Mouse (Mus musculus): ENCODE measurements around the gene Cyb561. TPM values are rescaled to one million over a fixed set of nuclear protein-coding genes. Genes with fewer than 3 reads are reported as not detected.

The Cyb561 gene
- total RNA-seq (2021) = 10 to 100 TPM; 47.8 to 50.0 TPM

DNA sequence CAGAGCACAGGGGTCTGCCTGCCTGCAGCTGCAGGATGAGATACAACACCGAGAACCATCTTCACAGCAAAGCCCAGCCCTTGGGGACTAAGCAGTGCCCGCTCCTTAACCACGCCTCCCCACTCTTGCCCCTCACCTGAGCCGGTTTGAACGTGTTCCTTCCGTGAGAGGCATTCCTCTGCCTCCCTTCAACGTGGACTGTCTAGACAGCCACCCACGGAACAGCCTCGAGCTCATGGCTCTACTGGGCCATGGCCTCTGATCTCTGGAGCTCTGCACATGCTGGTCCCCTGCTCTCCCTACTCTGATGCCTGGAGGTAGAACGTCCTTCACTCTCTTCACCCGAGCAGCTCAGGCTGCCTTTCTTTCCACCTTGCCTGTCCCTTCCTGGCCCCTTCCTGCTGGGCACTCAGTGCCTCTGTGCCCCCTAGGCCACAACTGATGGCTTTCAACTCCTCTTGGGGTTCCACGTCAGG lies at the start of gene Cyb561:
Gene Cyb561 (minus strand): TSS at position 426 of the 476 bp plus-strand sequence.
- DNase-seq = no peak

DNA sequence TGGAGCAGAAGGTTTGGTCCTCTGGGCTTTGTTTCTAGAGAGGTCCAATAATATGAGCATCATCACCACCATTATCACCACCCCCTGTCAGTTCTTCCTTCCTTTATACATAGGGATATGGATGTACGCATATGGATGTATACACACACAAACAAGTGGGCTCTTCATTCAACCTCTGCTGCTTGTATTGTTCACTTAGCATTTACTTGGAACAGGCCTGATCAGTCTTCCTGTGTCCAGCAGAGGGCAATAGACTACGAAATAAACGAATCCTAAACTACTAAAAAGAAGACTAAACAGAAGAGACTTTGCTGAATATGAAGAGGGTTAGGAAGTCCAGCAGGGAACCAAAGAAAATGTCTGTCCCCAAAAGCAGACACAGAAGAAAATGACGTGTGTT lies 48.6 kb upstream of the Cyb561 start:
- DNase-seq = no peak

DNA sequence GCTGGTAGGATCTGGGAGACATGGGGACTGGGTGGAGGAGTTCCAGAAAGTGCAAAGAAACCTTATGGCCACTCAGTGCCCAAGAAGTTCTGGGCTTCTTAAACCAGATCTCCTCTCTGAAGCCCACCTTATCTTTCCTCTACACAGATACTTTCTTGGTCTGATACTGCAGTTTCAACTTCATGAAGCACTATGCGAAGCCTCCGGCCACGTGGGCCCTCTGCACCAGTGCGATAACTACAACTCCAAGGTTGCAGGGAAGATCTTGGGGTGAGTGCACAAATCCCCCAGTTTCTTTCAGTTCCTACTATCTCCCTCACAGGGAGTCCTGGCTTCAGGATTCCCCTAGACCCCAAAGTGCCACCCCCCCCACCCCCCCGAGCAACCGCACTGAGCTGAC lies 46.9 kb upstream of the Cyb561 start:
- DNase-seq = no peak

DNA sequence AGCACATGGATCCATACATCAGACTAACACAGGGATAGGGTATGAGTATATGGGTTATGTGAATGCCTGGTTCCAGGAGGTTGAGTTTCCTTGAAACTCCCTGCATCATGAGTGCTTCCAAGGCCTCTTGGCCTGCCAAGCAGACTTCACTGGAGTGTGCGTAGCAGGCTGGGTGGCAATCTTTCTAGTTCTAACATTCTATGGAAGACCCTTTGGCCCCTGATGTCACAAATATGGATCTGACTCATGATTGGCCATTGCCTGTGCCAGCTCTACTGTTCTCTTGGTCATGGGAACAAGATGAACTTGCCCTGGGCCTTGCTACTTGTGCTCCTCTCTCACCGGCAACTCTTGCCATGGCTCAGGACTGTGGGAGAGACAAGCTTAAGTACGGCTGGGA lies 41.2 kb upstream of the Cyb561 start, which contains the start of gene Ace3:
Gene Ace3 (plus strand): TSS at position 301 of the 400 bp plus-strand sequence.
- DNase-seq = no peak

- no peak for DNase-seq
Measured at GRCm38 (mm10) chr11:105990231-105990630, 37.1 kb upstream of the Cyb561 start.

- no peak for DNase-seq
Measured at GRCm38 (mm10) chr11:105989446-105989845, 36.3 kb upstream of the Cyb561 start.

DNA sequence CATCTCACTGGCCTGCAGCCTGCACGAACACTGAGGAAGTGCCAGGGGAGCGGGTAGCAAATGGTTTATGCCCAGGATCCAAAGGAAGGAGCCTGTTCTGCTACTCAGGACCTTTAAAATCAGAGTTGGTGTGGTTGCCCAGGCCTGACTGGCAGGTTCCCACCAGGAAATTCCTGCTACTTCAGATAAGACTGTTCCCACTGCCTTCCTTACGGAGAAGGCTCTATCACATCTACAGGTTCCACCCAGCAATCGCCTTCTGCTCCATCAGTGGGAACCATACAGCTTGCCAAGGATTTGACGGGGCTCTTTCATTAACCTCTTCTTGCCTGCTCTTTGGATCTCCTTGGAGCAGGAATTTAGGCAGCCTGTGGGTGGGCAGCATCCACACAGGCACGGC lies 34.3 kb upstream of the Cyb561 start:
- DNase-seq = no peak

DNA sequence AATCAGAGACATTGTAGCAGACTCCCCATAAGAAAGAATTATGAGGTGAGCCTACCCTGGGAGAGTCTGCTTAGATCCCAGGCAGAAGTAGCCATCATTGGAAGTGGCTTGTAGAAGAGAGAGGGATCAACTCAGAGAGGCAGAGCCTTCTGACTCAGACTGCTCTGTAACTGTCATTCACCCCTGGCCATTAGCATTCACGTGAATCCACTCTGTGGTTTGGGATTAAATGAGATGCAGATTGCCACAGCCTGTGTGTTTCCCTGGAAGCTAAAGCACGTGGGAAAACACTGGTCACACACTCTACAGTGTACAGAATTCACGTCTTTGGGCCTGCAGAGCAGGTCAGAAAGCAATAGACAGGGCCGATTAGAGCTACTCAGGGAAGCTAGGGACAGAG lies 31.3 kb upstream of the Cyb561 start:
- no peak for DNase-seq

DNA sequence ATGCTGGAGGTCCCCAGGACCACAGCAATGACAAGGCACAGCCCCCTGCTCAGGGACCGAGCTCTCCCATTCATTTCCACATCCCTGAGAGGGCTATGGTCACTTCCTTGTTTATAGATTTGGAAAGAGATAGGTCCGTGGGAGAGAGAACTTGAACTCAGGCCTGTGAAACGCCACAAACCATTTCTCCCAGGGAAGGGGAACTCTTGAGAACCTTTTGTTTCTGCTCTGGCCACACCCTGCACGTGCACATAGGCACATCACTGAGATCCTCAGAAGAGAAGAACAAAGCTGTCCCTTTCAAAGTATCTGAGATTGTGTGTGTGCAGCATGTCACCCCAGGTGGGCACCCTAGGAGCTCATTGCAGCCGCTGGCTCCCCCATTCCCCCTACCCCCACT lies 25.5 kb upstream of the Cyb561 start:
- no peak for DNase-seq

DNA sequence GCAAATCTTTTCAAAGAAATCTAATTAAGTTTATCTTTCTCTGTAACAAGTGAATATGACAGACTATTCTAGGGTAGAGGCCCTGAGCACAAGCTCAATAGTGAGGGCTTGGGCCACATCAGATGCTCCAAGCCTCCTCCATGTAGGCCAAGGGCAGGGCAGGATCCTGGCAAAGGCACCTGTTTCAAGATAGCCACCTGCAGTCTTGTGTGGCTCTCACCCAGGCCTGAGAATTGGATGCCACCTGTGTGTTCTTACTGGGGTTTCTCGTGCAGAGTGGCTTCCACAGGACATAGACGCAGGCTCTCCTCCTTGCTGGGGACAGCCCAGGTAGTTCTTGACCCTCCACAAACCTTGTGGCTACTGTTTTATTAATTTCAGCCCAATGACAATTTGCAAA lies 25.1 kb upstream of the Cyb561 start:
- no peak for DNase-seq

DNA sequence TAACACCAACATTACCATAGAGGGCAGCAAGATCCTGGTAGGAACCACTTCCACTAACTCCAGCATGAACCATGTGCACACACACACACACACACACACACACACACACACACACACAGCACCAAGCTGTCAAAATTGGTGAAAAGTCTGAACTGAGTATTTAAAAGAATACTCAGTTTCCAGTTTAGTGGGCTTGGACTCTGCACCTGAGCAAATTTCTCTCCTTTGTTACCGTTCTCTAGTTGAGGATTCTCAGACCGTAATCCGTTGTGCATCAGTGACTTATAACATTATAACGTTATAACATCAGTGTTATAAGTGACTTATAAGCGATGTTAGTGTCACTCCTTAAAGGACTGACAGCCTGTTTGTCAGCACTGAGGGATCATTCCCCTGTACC lies 22.5 kb upstream of the Cyb561 start:
- DNase-seq = no peak

DNA sequence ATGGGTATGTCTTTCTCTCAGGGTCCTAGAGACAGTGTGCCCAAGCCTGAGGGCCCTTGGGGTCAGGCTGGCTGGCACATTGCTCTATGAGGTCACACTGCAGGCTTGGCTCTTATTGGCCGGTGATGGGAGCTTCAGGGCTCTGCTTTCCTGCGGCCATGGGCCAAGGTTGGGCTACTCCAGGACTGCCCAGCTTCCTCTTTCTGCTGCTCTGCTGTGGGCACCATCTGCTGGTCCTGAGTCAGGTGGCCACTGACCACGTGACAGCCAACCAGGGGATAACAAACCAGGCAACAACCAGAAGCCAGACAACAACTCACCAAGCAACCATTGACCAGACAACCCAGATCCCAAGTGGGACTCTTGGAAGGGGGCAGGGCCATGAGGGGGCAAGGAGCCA lies 21.9 kb upstream of the Cyb561 start:
- DNase-seq = no peak

- DNase-seq = no peak
Measured at GRCm38 (mm10) chr11:105974593-105974992, 21.5 kb upstream of the Cyb561 start.

DNA sequence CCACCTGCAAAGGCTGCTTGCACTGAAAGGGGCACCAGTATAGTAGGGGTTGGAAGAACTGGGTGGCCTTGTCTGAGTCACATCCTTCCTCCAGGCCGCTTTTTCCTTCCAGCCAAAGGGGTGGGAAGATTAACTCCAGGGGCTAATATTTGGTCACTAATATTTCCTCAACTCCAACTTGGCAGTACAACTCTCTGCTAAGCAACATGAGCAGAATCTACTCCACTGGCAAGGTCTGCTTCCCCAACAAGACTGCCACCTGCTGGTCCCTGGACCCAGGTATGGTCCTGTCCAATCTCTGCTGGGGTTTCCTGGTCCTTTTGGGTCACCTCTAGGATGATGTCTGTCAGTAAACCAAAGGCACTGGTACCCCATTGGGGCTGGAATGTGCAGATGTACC lies 16.4 kb upstream of the Cyb561 start:
- no peak for DNase-seq

- no peak for DNase-seq
Measured at GRCm38 (mm10) chr11:105968948-105969347, 15.8 kb upstream of the Cyb561 start.

- DNase-seq = no peak
Measured at GRCm38 (mm10) chr11:105967741-105968574, 14.8 kb upstream of the Cyb561 start, which contains the start of gene Ace. Gene Ace (plus strand): TSS chr11:105967945.

GRCm38 (mm10) chr11:105966288-105966687 lies 13.2 kb upstream of the Cyb561 start:
- no peak for DNase-seq

DNA sequence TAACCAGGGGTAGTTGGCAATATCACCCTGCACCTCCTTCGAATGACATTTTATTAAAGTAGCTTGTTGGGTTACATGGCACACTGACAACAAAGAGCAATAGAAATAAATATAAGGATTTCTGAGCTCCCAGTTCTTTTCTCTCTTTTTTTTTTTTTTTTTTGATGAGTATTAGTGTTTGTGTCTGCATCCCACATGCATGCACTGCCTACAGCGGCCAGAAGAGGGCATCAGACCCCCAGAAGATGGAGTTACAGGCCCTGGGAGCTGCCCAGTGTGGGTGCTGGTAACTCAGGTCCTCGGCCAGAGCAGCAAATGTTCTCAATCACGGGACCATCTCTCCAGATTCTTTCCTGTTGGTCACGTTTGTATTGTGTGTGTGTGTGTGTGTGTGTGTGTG lies 11.6 kb upstream of the Cyb561 start:
- no peak for DNase-seq

GRCm38 (mm10) chr11:105959355-105959754 lies 6.2 kb upstream of the Cyb561 start:
- DNase-seq = peak; percentile 35 to 53

GRCm38 (mm10) chr11:105958566-105958965 lies 5.4 kb upstream of the Cyb561 start:
- DNase-seq = no peak

DNA sequence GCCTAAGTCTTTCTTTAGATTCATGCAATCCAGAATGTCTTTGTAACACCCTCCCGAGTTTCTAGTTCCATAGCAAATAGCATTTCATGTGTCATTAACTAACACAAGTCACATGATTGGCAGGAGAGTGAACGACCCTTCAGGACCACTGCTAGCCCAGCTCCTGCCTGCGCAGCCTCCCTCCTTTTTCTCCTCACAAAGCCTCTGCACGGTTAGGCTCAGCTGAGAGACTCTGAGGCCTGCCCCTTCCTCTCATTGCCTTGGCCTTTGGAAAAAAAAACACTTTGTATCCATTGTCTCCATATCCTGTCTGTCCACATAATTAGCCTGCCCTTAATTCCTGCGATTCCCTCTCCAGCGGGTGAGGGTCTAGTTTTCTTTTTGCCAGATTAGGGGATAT lies 4.4 kb upstream of the Cyb561 start:
- no peak for DNase-seq

GRCm38 (mm10) chr11:105955815-105956430 lies 2.8 kb upstream of the Cyb561 start:
- DNase-seq = no peak

GRCm38 (mm10) chr11:105953402-105953801 lies 266 bp upstream of the Cyb561 start:
- DNase-seq = no peak

DNA sequence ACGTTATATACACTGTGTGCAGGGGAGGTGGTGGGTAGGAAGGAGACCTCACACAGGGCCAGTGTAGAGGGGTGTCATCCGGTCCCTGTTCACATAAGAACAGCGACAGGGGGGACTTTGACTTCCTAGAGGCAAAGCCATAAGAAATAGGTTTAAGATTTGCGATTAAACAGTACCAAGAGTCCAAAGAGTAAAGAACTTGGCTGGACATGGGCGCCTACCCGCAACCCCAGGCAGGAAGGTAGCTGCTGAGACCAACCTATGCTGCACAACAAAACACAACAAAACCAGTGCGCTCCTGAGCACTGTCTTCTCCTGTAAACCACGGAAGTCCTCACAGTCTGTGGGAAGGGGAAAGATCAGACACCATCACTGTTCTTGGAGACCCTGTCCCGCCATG lies 1.0 kb downstream of the Cyb561 start:
- DNase-seq = no peak

Measured in layer of hippocampus, postnatal 36 days (tissue).